Mouse (Mus musculus): ENCODE data around the gene Sptbn4. TPM values are rescaled to one million over a fixed set of nuclear protein-coding genes. Genes with fewer than 3 reads are reported as not detected.

Sptbn4 gene
- polyA plus RNA-seq (2014; fragmentation: Illumina TruSeq; extraction: RNeasy Lipid Tissue Mini Kit (QIAGEN cat#74804)) = not detected

DNA sequence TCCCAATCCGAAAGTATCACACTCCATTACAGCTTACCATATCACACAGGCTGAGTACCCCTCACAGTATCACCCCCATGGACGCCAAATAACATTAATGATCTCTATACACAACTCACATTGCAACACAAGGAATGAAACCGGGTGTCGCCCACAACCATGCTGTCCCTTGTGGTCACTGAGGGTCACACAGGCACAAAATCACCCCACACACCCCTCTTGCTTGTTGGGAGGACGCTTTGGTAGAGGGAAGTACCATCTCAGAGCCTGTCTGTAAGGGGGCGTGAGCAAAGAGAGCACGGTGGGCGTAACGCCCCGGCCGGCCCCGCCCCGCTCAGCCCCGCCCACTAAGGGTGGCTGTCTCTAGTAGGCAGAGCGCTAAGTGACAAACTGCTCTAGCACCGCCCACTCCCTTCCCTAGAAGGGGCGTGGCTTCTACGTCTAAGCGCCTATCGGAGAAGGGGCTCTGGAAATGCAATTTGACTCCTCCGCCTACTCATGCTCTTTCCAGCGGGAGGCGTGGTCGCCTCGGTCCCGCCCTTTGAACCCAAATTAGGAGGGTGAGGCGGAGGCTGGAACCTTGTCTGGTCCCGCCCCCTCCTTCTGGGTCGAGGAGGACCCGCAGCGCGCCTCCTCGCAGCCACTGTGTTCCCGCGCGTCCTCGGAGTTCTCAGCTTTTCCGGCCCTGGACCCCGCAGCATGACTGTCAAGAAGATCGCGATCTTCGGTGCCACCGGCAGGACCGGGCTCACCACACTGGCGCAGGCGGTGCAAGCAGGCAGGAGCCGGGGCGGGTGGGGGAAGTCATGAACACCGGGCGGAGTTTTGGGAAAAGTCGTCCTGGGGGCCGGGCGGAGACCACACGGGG is at the start of gene Sptbn4, which contains the start of gene Blvrb:
Sptbn4 (minus strand) TSS at position 268 of the 868 bp plus-strand sequence.
Blvrb (plus strand) TSS at position 560 of the 868 bp plus-strand sequence.

GRCm38 (mm10) chr7:27486770-27487697 is 39.5 kb upstream of the Sptbn4 start, which contains the start of gene Sertad1:
Sertad1 (plus strand) TSS chr7:27486910.

DNA sequence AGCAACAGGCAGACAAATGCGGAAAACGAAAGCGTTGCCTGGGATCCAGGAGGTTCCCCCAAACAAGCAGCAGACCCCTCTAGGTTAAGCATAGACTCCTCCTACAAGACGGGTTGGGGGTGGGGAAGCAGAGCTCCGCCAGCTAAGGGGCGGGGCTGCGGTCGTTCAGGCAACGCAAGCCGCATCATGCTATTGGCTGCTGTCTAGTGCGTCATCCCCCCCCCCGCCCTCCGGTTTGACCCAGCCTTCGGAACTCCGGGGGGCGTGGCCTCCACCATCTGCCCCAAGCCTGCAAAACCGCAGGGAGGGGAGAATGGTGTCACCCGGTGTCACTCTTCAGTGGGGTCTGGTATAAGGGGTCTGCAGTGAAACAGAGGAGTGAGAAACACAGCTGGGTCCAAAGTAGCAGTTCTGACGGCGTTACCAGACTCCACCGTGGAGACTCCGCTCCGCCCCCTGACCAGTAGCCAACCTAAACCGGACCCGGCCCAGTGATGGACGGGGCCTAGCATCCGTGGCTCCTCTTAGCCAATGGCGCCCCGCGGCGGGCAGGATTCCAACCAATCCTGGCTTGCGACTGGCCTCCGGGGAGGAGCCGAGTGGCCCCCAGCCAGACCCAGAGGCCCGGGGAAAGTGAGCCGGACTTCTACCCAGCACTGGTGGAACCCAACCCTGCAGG is 25.8 kb upstream of the Sptbn4 start, which contains the start of gene Sertad3:
Sertad3 (plus strand) TSS at position 613 of the 679 bp plus-strand sequence.

DNA sequence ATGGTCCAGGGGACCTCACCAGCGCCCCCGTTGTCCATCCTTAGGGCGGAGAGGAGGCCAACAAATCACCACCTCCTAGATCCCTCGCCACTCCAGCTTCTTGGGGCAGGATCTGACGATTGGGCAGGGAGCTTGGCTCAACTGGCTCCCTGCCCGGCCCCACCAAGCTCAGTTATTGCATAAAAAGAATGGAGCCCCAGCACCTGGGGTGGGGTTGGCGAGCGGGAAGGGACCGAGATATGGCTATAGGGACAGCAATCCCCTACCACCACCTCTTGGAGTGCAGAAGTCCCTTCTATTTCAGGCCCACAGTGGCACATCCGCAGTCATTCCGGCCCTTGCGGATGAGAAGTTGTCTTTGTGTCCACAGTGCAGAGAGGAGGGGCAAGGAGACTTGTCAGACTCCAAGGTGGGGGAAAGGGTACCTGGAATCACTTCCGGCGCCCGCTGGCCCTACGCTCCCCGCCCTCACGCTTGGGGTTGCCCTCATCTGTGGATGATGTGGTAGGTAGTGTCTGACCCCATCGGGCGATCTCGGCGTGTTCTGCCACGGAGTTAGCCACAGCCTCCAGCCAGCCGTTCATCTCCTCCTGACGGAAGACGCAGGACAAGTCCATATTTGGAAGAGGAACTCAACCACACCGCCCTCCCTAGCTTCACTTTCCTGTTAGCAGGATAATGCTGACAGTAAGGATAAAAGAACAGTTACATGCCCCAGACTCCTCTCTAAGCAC is 90.5 kb downstream of the Sptbn4 start, which contains the start of gene Gm20479:
Gm20479 (minus strand) TSS at position 559 of the 734 bp plus-strand sequence.

DNA sequence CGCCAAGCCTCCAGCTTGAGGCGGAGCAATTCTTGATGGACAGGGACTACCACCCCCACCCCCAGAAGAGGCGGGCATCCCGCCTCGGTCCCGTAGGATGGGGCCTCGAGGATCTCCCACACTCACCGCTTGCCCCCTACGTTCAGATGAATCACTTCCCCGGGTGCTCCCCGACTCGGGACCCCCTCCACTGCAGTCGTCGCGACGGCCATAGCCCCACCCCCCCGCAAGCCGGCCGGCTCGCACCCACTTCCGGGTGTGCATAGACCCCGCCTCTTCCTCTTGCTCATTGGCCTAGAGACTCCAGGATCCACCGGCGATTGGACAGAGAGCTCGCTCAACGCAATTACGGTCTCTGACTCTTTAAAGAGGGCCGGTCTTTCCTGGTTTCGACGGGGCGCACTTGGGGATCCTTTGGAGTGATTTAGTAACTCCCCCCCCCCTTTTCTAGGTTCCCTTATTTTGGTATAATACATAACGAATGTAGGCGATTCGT is 91.7 kb downstream of the Sptbn4 start, which contains the start of gene Shkbp1:
Shkbp1 (minus strand) TSS at position 275 of the 496 bp plus-strand sequence.

GRCm38 (mm10) chr7:27337175-27337853 is 110.2 kb downstream of the Sptbn4 start, which contains the start of gene Ltbp4:
Ltbp4 (minus strand) TSS chr7:27337692.

Other genes starting within 250 kb of the Sptbn4 start
- 0.48 TPM for gene Itpkc, start 219.0 kb downstream of the Sptbn4 start, polyA plus RNA-seq (2014; fragmentation: Illumina TruSeq; extraction: RNeasy Lipid Tissue Mini Kit (QIAGEN cat#74804))
- gene Coq8b, start 214.7 kb downstream of the Sptbn4 start, polyA plus RNA-seq (2014; fragmentation: Illumina TruSeq; extraction: RNeasy Lipid Tissue Mini Kit (QIAGEN cat#74804)) = 0.68 TPM
- gene Numbl, start 189.3 kb downstream of the Sptbn4 start, polyA plus RNA-seq (2014; fragmentation: Illumina TruSeq; extraction: RNeasy Lipid Tissue Mini Kit (QIAGEN cat#74804)) = 0.51 TPM
- not detected for gene Ltbp4, start 110.0 kb downstream of the Sptbn4 start, polyA plus RNA-seq (2014; fragmentation: Illumina TruSeq; extraction: RNeasy Lipid Tissue Mini Kit (QIAGEN cat#74804))
- 0.54 TPM for gene Shkbp1, start 91.7 kb downstream of the Sptbn4 start, polyA plus RNA-seq (2014; fragmentation: Illumina TruSeq; extraction: RNeasy Lipid Tissue Mini Kit (QIAGEN cat#74804))
- not detected for gene Gm20479, start 90.3 kb downstream of the Sptbn4 start, polyA plus RNA-seq (2014; fragmentation: Illumina TruSeq; extraction: RNeasy Lipid Tissue Mini Kit (QIAGEN cat#74804))
- not detected for gene Blvrb, start 292 bp upstream of the Sptbn4 start, polyA plus RNA-seq (2014; fragmentation: Illumina TruSeq; extraction: RNeasy Lipid Tissue Mini Kit (QIAGEN cat#74804))
- gene Sertad3, start 26.1 kb upstream of the Sptbn4 start, polyA plus RNA-seq (2014; fragmentation: Illumina TruSeq; extraction: RNeasy Lipid Tissue Mini Kit (QIAGEN cat#74804)) = 2.0 TPM
- gene Sertad1, start 39.2 kb upstream of the Sptbn4 start, polyA plus RNA-seq (2014; fragmentation: Illumina TruSeq; extraction: RNeasy Lipid Tissue Mini Kit (QIAGEN cat#74804)) = 0.51 TPM
- 0.14 TPM for gene Prx, start 51.6 kb upstream of the Sptbn4 start, polyA plus RNA-seq (2014; fragmentation: Illumina TruSeq; extraction: RNeasy Lipid Tissue Mini Kit (QIAGEN cat#74804))
- gene Hipk4, start 75.6 kb upstream of the Sptbn4 start, polyA plus RNA-seq (2014; fragmentation: Illumina TruSeq; extraction: RNeasy Lipid Tissue Mini Kit (QIAGEN cat#74804)) = 0.46 TPM
- gene Pld3, start 105.5 kb upstream of the Sptbn4 start, polyA plus RNA-seq (2014; fragmentation: Illumina TruSeq; extraction: RNeasy Lipid Tissue Mini Kit (QIAGEN cat#74804)) = 0.34 TPM
- gene 2310022A10Rik, start 105.5 kb upstream of the Sptbn4 start, polyA plus RNA-seq (2014; fragmentation: Illumina TruSeq; extraction: RNeasy Lipid Tissue Mini Kit (QIAGEN cat#74804)) = 2.0 TPM
- 9.0 TPM for gene Akt2, start 143.9 kb upstream of the Sptbn4 start, polyA plus RNA-seq (2014; fragmentation: Illumina TruSeq; extraction: RNeasy Lipid Tissue Mini Kit (QIAGEN cat#74804))
- gene Ttc9b, start 206.2 kb upstream of the Sptbn4 start, polyA plus RNA-seq (2014; fragmentation: Illumina TruSeq; extraction: RNeasy Lipid Tissue Mini Kit (QIAGEN cat#74804)) = not detected
- gene Map3k10, start 226.9 kb upstream of the Sptbn4 start, polyA plus RNA-seq (2014; fragmentation: Illumina TruSeq; extraction: RNeasy Lipid Tissue Mini Kit (QIAGEN cat#74804)) = 0.91 TPM
- gene Zfp607b, start 241.7 kb upstream of the Sptbn4 start, polyA plus RNA-seq (2014; fragmentation: Illumina TruSeq; extraction: RNeasy Lipid Tissue Mini Kit (QIAGEN cat#74804)) = 6.0 TPM